Mouse (Mus musculus) cerebellum, adult 9-11 months (tissue): ENCODE measurements around the gene Sh3gl2.

ENCODE experiments used
- DNase-seq: peaks from one replicate; pipeline ENCODE4 v3.0.0; 2022

Sh3gl2 gene

GRCm38 (mm10) chr4:85669271-85669670 is 464.3 kb downstream of the Sh3gl2 start:
- DNase-seq: no peak

DNA sequence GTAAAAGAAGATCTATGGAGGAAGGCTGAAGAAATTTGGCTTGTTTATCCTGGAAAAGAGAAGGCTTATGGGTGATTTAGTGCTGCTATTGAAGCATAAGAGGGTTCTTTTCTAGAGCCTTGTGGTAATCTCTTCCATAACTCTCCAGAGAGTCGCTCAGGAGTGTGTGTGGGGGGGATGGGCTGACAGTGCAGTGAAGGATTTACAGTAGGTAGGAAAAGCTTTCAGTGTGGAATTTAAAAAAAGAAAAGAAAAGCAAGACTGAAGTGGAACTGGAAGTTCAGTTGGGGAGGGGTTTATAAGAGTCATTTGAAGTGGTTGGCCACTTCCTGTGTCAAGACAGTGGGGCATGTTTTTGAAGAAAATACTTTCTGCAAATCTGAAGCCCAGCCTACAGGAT is 464.8 kb downstream of the Sh3gl2 start:
- no peak for DNase-seq

GRCm38 (mm10) chr4:85672290-85672689 is 467.4 kb downstream of the Sh3gl2 start:
- DNase-seq: no peak

- DNase-seq: no peak
These were observed 472.7 kb downstream of the Sh3gl2 start for GRCm38 (mm10) chr4:85677621-85678020.

GRCm38 (mm10) chr4:85686160-85686559 is 481.2 kb downstream of the Sh3gl2 start:
- DNase-seq: no peak
